Mouse (Mus musculus) ES-Bruce4 (cell line): ENCODE results near the gene Dqx1. TPM values are rescaled to one million over a fixed set of nuclear protein-coding genes. Genes with fewer than 3 reads are reported as not detected.
A peak's percentile ranks its signal among the peaks of the same experiment; 100 is the strongest.

Experiments
- H3K27ac ChIP-seq: 2 replicates; pipeline ENCODE4 v1.5.1; 2012; ENCODE audit warnings: low read length, inconsistent platforms; ENCODE audit not compliant: insufficient read depth
- H3K27me3 ChIP-seq: 2 replicates; pipeline ENCODE4 v1.6.1; 2012; ENCODE audit warnings: mild to moderate bottlenecking, low read length, inconsistent platforms; ENCODE audit not compliant: control insufficient read depth, poor library complexity, insufficient read depth, severe bottlenecking
- H3K36me3 ChIP-seq: 2 replicates; pipeline ENCODE4 v1.6.1; 2012; ENCODE audit warnings: inconsistent platforms, mild to moderate bottlenecking, low read length, moderate library complexity; ENCODE audit not compliant: control insufficient read depth, poor library complexity, insufficient read depth, severe bottlenecking
- H3K4me1 ChIP-seq: one replicate; pipeline ENCODE4 v1.8.1; 2011; ENCODE audit warnings: low read length; ENCODE audit not compliant: control insufficient read depth, insufficient read depth
- H3K4me3 ChIP-seq: 2 replicates; pipeline ENCODE4 v1.5.1; 2011; ENCODE audit warnings: low read depth, mild to moderate bottlenecking, low read length
- H3K9ac ChIP-seq: 2 replicates; pipeline ENCODE4 v1.6.1; 2012; ENCODE audit warnings: low read depth, mild to moderate bottlenecking, inconsistent platforms; ENCODE audit not compliant: poor library complexity, severe bottlenecking
- H3K9me3 ChIP-seq: replicated peaks from 2 replicates; pipeline ENCODE4 v1.6.1; 2012; ENCODE audit warnings: mild to moderate bottlenecking, low read length, inconsistent platforms; ENCODE audit not compliant: control insufficient read depth, poor library complexity, insufficient read depth, severe bottlenecking
- CTCF ChIP-seq: IDR thresholded peaks from one replicate; pipeline ENCODE4 v1.8.1; 2011; ENCODE audit warnings: low read depth, low read length
- EP300 ChIP-seq: IDR thresholded peaks from 2 replicates; pipeline ENCODE4 v1.6.1; 2011; ENCODE audit warnings: low read depth, low read length; ENCODE audit not compliant: insufficient read depth
- POLR2A ChIP-seq: IDR thresholded peaks from one replicate; pipeline ENCODE4 v1.8.1; 2011; ENCODE audit warnings: low read length; ENCODE audit not compliant: insufficient read depth
- polyA plus RNA-seq: library from polyadenylated mRNA; stranded (reverse); fragments of >200 nt; gene quantifications from 2 replicates; pipeline ENCODE4 v1.2.4, GENCODE M21; 2011; ENCODE audit warnings: low read depth; ENCODE audit not compliant: missing spikeins, insufficient read depth, insufficient read length

Dqx1 gene
- polyA plus RNA-seq, 1 experiment: 3.7 TPM

DNA sequence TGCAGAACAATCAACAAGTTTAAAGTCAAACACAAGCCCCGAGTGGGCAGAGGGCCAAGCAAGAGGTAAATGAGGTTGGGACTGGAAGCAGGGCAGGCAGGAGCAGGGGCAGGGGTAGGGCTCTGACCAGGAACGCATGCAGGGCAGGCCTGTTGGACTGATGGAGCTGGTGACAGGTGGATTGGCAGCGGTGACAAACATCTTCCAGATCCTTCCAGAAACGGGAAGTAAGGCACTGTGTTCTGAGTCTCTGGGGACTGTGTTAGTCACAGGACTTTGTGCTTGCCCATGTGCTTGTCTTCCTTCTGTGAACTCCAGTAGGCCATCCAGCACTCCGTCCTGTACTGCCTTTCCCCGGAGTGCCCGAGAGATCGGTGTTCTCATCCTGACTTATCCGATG lies 12.9 kb upstream of the Dqx1 start:
- Histone ChIP-seq H3K4me3 (no peak overlapping the region), H3K27me3 (no peaks in the 10 kb centered on the region), H3K27ac (no peak overlapping the region), H3K9ac (no peak overlapping the region), H3K9me3 (no peaks in the 10 kb centered on the region), H3K4me1 (no peaks in the 10 kb centered on the region), H3K36me3 (no peaks in the 10 kb centered on the region)
- no peak for TF ChIP-seq POLR2A
- no peak for TF ChIP-seq CTCF
- TF ChIP-seq EP300: no peak

- H3K9me3 ChIP-seq: no peaks in the 10 kb centered on the region
- H3K4me3 ChIP-seq: no peak overlapping the region
- H3K27ac ChIP-seq: no peak overlapping the region
- H3K27me3 ChIP-seq: no peaks in the 10 kb centered on the region
- H3K36me3 ChIP-seq: no peaks in the 10 kb centered on the region
- TF ChIP-seq CTCF: no peak
- no peak for TF ChIP-seq POLR2A
- TF ChIP-seq EP300: no peak
- no peaks in the 10 kb centered on the region for H3K4me1 ChIP-seq
- H3K9ac ChIP-seq: no peak overlapping the region
Observed at GRCm38 (mm10) chr6:83049367-83049766, 8.3 kb upstream of the Dqx1 start.

DNA sequence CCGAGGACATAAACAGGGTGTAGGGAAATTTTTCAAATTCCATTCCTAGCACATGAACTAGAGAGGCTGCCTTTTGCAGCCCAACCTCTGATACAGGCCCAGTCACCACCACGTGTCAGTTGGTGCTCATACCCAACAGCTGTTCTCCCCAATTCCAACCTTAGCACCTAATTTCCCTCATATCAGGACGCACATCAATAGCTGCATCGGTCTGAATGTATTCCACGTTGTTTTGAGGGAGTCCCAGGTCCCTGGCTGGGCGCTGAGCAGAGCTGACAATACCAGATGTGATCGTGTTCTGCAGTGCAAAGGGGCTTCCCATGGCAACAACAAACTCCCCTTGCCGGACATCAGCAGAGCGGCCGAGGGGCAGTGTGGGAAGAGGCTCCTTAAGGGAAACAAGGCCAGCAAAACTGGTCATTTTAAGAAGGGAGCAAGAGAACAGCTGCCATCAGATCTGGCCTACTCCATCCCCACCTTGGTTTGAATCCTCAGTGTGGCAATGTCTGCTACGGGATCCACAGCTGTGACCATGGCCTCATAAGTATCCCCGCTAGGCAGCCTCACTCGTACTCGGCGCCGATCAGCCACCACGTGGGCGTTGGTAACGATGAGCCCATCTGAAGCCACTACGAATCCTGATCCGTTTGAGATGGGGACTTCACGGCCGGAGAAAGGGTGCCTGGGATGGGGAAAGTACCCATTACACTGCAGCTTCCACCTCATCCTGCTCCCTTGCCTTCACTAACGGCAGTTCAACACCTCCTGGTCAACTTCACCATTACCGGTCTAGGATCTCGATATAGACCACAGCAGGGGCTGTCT lies 4.3 kb upstream of the Dqx1 start:
- H3K27me3 ChIP-seq: no peaks in the 10 kb centered on the region
- H3K36me3 ChIP-seq: peaks cover 5% of the 10 kb centered on the region; the same call in 1 of the 2 replicates
- no peaks in the 10 kb centered on the region for H3K9me3 ChIP-seq
- peak overlapping the region; percentile 80 for H3K4me3 ChIP-seq
- peaks cover 4% of the 10 kb centered on the region for H3K4me1 ChIP-seq
- no peak overlapping the region for H3K27ac ChIP-seq
- TF ChIP-seq POLR2A: no peak
- no peak for TF ChIP-seq CTCF
- TF ChIP-seq EP300: no peak
- H3K9ac ChIP-seq: peak overlapping the region; percentile 69

DNA sequence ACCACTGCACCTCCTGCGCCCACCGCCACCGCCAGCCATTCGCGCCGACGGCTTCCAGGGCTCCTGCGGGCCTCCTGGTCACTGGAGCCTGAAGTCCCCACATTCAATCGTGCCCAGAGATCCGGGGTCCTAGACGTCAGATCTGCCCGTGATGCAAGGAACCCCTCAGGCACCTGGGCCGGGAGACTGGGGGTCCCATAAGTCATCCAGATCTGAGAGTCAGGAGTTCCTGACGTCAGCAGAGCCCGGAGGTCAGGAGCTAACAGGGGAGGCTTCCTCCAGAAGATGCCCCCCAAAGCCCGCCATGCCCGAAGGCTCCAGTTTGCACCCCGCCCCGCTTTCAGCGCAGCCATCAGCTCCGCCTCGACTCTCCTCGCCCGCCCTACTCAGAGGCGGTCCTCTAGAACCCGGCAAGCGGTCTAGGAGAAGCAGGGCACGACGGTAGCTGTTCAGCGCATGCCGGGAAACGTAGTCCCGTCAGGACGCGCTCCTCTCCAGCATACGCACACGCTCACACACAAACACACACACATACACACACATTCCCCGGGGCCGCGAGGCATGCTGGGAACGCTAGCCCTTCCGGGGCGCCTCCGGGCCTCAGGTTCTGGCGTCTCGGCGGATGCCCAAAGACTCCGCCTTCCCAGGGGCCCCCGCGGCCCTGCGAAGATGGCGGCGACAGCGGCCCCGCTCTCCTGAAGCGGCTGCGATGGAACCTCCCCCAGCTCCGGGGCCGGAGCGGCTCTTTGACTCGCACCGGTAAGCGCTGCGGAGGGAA lies 3.4 kb upstream of the Dqx1 start, which contains the start of gene Aup1:
TSS of gene Aup1 (plus strand) at position 448 of the 778 bp plus-strand sequence.
- TF ChIP-seq EP300 (peak; percentile 54; the same call in 1 of the 2 replicates), CTCF (no peak), POLR2A (peak; percentile 58)
- Histone ChIP-seq H3K27me3 (no peaks in the 10 kb centered on the region), H3K4me1 (peaks cover 4% of the 10 kb centered on the region), H3K4me3 (peak within 1 kb of the TSS; percentile 80), H3K27ac (0 out of 2 replicates have a peak within 1 kb of the TSS, but pooled peaks have one; percentile 5), H3K9me3 (no peaks in the 10 kb centered on the region), H3K36me3 (peaks cover 5% of the 10 kb centered on the region; the same call in 1 of the 2 replicates), H3K9ac (peak within 1 kb of the TSS; percentile 91)

- H3K9ac ChIP-seq: peak within 1 kb of the TSS; percentile 91
- H3K27ac ChIP-seq: 0 out of 2 replicates have a peak within 1 kb of the TSS, but pooled peaks have one; percentile 5
- peak within 1 kb of the TSS; percentile 80 for H3K4me3 ChIP-seq
- TF ChIP-seq CTCF (peak; percentile 65), POLR2A (no peak)
- H3K9me3 ChIP-seq: no peaks in the 10 kb centered on the region
- H3K4me1 ChIP-seq: peaks cover 4% of the 10 kb centered on the region
- H3K36me3 ChIP-seq: peaks cover 5% of the 10 kb centered on the region; the same call in 1 of the 2 replicates
- H3K27me3 ChIP-seq: no peaks in the 10 kb centered on the region
Observed at GRCm38 (mm10) chr6:83054871-83055431, 2.7 kb upstream of the Dqx1 start, which contains the start of gene Htra2. TSS of gene Htra2 (minus strand) at chr6:83055273.
